Mouse (Mus musculus) lung, postnatal 0 days (tissue): Measurements from ENCODE around the gene Bcar1. TPM values are rescaled to one million over a fixed set of nuclear protein-coding genes. Genes with fewer than 3 reads are reported as not detected.
A peak's percentile ranks its signal among the peaks of the same experiment; 100 is the strongest.

ENCODE experiments used
- ATAC-seq: fragments of 200-750 bp; cut with Nextera tagmentation; 2 replicates; pipeline ENCODE4 v1.8.0; 2017; ENCODE audit warnings: moderate library complexity
- DNase-seq: peaks from one replicate; pipeline ENCODE4 v3.0.0-alpha.2; 2016; ENCODE audit warnings: low spot score
- H3K27ac ChIP-seq: fragments of 300-500 bp; sonication (generic); 2 replicates; pipeline ENCODE4 v1.5.1; 2014; ENCODE audit warnings: antibody characterized with exemption, mild to moderate bottlenecking, low read length, mixed read lengths
- H3K27me3 ChIP-seq: fragments of 300-500 bp; sonication (generic); replicated peaks from 2 replicates; pipeline ENCODE4 v1.6.1; 2014; ENCODE audit warnings: low read length, mixed read lengths; ENCODE audit not compliant: insufficient read depth
- H3K36me3 ChIP-seq: fragments of 300-500 bp; sonication (generic); 2 replicates; pipeline ENCODE4 v1.6.1; 2014; ENCODE audit warnings: low read length, mixed read lengths; ENCODE audit not compliant: insufficient read depth
- H3K4me1 ChIP-seq: fragments of 300-500 bp; sonication (generic); 2 replicates; pipeline ENCODE4 v1.6.1; 2014; ENCODE audit warnings: antibody characterized with exemption, low read depth, low read length, mixed read lengths; ENCODE audit not compliant: insufficient read depth
- H3K4me2 ChIP-seq: fragments of 300-500 bp; sonication (generic); replicated peaks from 2 replicates; pipeline ENCODE4 v1.6.1; 2014; ENCODE audit warnings: low read depth, mild to moderate bottlenecking, low read length, moderate library complexity, mixed read lengths
- H3K4me3 ChIP-seq: fragments of 300-500 bp; sonication (generic); 2 replicates; pipeline ENCODE4 v1.5.1; 2014; ENCODE audit warnings: low read depth, low read length
- H3K9ac ChIP-seq: fragments of 300-500 bp; sonication (generic); replicated peaks from 2 replicates; pipeline ENCODE4 v1.6.1; 2014; ENCODE audit warnings: low read depth, mild to moderate bottlenecking
- H3K9me3 ChIP-seq: fragments of 300-500 bp; sonication (generic); 2 replicates; pipeline ENCODE4 v1.6.1; 2016; ENCODE audit warnings: low read length, mixed read lengths
- CTCF ChIP-seq: IDR thresholded peaks from 2 replicates; pipeline ENCODE4 v1.5.1; 2016; ENCODE audit warnings: antibody characterized with exemption, mild to moderate bottlenecking
- EP300 ChIP-seq: IDR thresholded peaks from 2 replicates; pipeline ENCODE4 v1.6.1; 2016; ENCODE audit warnings: antibody characterized with exemption, mild to moderate bottlenecking, control low read depth
- WGBS: fragments of 180-500 bp; shearing (Covaris S2); extraction: QIAGEN DNeasy Blood & Tissue Kit; methylation state at CpG from one replicate; pipeline ENCODE4 v1.1.7; 2014; 5-methylcytosine and 5-hydroxymethylcytosine counted together
- microRNA-seq: library from miRNA; unstranded; fragments of <30 nt; microRNA quantifications from one replicate; pipeline ENCODE4, GENCODE M21; 2016
- polyA plus RNA-seq: library from polyadenylated mRNA; unstranded; fragments of >200 nt; fragmentation: Nextera tagmentation; extraction: Ambion mirVana; gene quantifications from 2 replicates; pipeline ENCODE4 v1.2.1, GENCODE M21; 2015

Bcar1 gene
- polyA plus RNA-seq, 1 experiment from 2014 or later = 29.3 TPM

GRCm38 (mm10) chr8:111678848-111679247 lies 64.8 kb downstream of the Bcar1 start:
- no peak overlapping the region for H3K9ac ChIP-seq

DNA sequence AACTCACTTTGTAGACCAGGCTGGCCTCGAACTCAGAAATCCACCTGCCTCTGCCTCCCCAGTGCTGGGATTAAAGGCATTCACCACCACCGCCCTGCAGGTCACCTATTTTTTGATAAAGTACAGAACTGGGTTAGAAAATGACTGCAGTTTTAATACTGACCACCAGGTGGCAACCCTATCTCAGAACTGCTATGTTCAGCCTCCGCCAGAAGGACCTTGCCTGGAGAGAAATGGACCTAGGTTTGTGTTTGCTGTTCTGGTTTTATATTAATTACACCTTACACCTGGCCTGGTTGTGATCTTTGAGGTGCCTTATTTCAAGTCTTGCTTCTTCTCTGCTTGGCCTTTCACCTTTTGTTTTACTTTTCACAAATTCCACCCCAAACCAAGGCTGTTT lies 65.5 kb downstream of the Bcar1 start:
- peak; percentile 47 for ATAC-seq
- no peaks in the 10 kb centered on the region for H3K27me3 ChIP-seq
- H3K36me3 ChIP-seq = no peaks in the 10 kb centered on the region
- no peak overlapping the region for H3K27ac ChIP-seq
- no peaks in the 10 kb centered on the region for H3K9me3 ChIP-seq
- TF ChIP-seq EP300 (no peak), CTCF (peak; percentile 86)
- H3K4me2 ChIP-seq = no peak overlapping the region
- peak; percentile 79 for DNase-seq
- WGBS = 32% methylated on average over 3 of the region's 3 CpGs
- no peak overlapping the region for H3K4me3 ChIP-seq
- H3K9ac ChIP-seq = no peak overlapping the region
- H3K4me1 ChIP-seq = no peaks in the 10 kb centered on the region

More at GRCm38 (mm10) chr8:111678848-111679247, 64.8 kb downstream of the Bcar1 start:
- ATAC-seq = no peak
- WGBS = 90% methylated on average over 7 of the region's 7 CpGs
- Histone ChIP-seq H3K4me1 (no peaks in the 10 kb centered on the region), H3K27ac (no peak overlapping the region), H3K27me3 (no peaks in the 10 kb centered on the region), H3K9me3 (no peaks in the 10 kb centered on the region), H3K4me3 (no peak overlapping the region), H3K36me3 (no peaks in the 10 kb centered on the region), H3K4me2 (no peak overlapping the region)
- TF ChIP-seq EP300 (no peak), CTCF (no peak)
- no peak for DNase-seq

DNA sequence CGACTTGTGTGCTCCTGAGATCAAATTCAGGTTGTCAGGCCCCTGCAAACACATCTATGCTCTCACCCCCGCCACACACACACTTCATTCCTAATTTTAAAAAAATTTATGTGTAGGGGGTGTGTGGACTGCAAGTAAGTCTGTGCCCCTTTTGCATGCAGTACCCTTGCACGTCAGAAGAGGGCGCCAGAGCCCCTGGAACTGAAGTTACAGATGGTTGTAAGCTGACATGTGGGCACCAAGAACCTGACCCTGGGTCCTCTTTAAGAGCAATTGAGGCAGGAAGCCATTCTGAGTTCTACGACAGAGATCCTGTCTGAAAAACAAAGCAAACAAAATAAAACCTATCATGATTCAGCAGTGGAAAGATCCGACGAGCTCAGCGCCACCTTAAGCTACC lies 67.4 kb downstream of the Bcar1 start:
- TF ChIP-seq EP300 (no peak), CTCF (peak; percentile 55)
- Histone ChIP-seq H3K4me1 (no peaks in the 10 kb centered on the region), H3K9me3 (no peaks in the 10 kb centered on the region), H3K36me3 (no peaks in the 10 kb centered on the region), H3K9ac (no peak overlapping the region), H3K27me3 (no peaks in the 10 kb centered on the region), H3K27ac (no peak overlapping the region), H3K4me3 (no peak overlapping the region), H3K4me2 (no peak overlapping the region)
- no peak for DNase-seq
- no peak for ATAC-seq
- 72% methylated on average over 8 of the region's 8 CpGs for WGBS

- H3K4me2 ChIP-seq = no peak overlapping the region
- ATAC-seq = no peak
- no peak overlapping the region for H3K9ac ChIP-seq
- no peaks in the 10 kb centered on the region for H3K27me3 ChIP-seq
- no peaks in the 10 kb centered on the region; the same call in 1 of the 2 replicates for H3K36me3 ChIP-seq
- no peak for TF ChIP-seq CTCF
- H3K27ac ChIP-seq = no peak overlapping the region
- no peaks in the 10 kb centered on the region for H3K4me1 ChIP-seq
- no peak overlapping the region for H3K4me3 ChIP-seq
- WGBS = 77% methylated on average over 2 of the region's 2 CpGs
- no peak for DNase-seq
- no peaks in the 10 kb centered on the region for H3K9me3 ChIP-seq
Observed at GRCm38 (mm10) chr8:111666751-111667150, 76.9 kb downstream of the Bcar1 start.

DNA sequence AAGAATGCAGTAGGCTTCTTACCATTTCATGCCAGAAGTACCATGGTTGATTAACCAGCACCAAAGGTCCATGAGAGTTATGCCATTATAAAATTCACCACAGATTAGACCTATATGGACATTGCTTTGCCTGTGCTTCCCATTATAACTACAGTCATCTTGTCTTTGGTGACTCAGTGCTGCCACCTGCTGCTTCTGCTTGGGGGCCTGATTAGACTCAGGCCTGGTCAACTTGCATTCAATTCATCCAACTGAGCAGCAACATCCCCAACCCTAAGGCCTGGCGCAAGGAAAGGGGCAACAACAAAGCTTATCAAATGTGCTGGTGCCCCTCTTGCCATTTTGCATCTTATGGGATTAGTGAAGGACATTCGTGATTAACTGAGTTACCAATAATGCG lies 81.1 kb downstream of the Bcar1 start:
- no peak overlapping the region for H3K4me2 ChIP-seq
- ATAC-seq (peak; percentile 49; the same call in 1 of the 2 replicates), DNase-seq (peak; percentile 67)
- no peak for TF ChIP-seq EP300
- peak; percentile 94 for TF ChIP-seq CTCF
- no peaks in the 10 kb centered on the region for H3K36me3 ChIP-seq
- no peaks in the 10 kb centered on the region for H3K9me3 ChIP-seq
- H3K9ac ChIP-seq = no peak overlapping the region
- WGBS = 86% methylated on average over 3 of the region's 3 CpGs
- H3K27ac ChIP-seq = no peak overlapping the region
- H3K27me3 ChIP-seq = no peaks in the 10 kb centered on the region
- no peak overlapping the region for H3K4me3 ChIP-seq
- 0 out of 2 replicates have a peak, but pooled peaks cover 3% of the 10 kb centered on the region for H3K4me1 ChIP-seq

Small RNAs within 50 kb of the gene (microRNA-seq; reads per million reads assigned to microRNA genes)
- not detected for gene Mir7076

Other genes with a start within 250 kb of the Bcar1 start
- gene Wdr59, start 221.7 kb downstream of the Bcar1 start, polyA plus RNA-seq = 2.3 and 2.9 TPM in 2 replicates
- 24.5 and 31.6 TPM in 2 replicates for gene Znrf1, start 207.7 kb downstream of the Bcar1 start, polyA plus RNA-seq
- gene Ldhd, start 113.4 kb downstream of the Bcar1 start, polyA plus RNA-seq = 1.6 and 1.7 TPM in 2 replicates
- gene Zfp1, start 100.4 kb downstream of the Bcar1 start, polyA plus RNA-seq = 11.1 and 11.5 TPM in 2 replicates
- gene Ctrb1, start 52.8 kb downstream of the Bcar1 start, polyA plus RNA-seq = not detected in 2 replicates
- gene Cfdp1, start 110.5 kb upstream of the Bcar1 start, polyA plus RNA-seq = 93.9 and 102 TPM in 2 replicates
- gene Tmem170, start 132.9 kb upstream of the Bcar1 start, polyA plus RNA-seq = 10.5 and 11.3 TPM in 2 replicates
- gene Chst5, start 166.6 kb upstream of the Bcar1 start, polyA plus RNA-seq = 5.3 and 6.3 TPM in 2 replicates
- gene Tmem231, start 190.1 kb upstream of the Bcar1 start, polyA plus RNA-seq = 5.6 and 5.9 TPM in 2 replicates
- gene Gabarapl2, start 196.9 kb upstream of the Bcar1 start, polyA plus RNA-seq = 287 and 320 TPM in 2 replicates
- gene Adat1, start 248.5 kb upstream of the Bcar1 start, polyA plus RNA-seq = 2.4 and 2.8 TPM in 2 replicates